Mouse (Mus musculus): ENCODE measurements around the gene Hus1b. TPM values are rescaled to one million over a fixed set of nuclear protein-coding genes. Genes with fewer than 3 reads are reported as not detected.

The Hus1b gene
- polyA plus RNA-seq, 1 experiment from 2014 or later: not detected

- Histone ChIP-seq H3K9ac (replicated peaks) (peak overlapping the region; percentile 85), H3K36me3 (replicated peaks; ENCODE audit: insufficient read depth, low read length) (no peaks in the 10 kb centered on the region), H3K27ac (ENCODE audit: low read depth) (peak overlapping the region; percentile 89), H3K27me3 (ENCODE audit: insufficient read depth, low read length) (no peaks in the 10 kb centered on the region), H3K4me2 (ENCODE audit: low read depth, low read length) (peak overlapping the region; percentile 71), H3K4me1 (ENCODE audit: insufficient read depth) (peaks cover 21% of the 10 kb centered on the region), H3K9me3 (ENCODE audit: low read length) (no peaks in the 10 kb centered on the region), H3K4me3 (ENCODE audit: low read depth, low read length) (peak overlapping the region; percentile 78)
- ATAC-seq (peak; percentile 78), DNase-seq (peak; percentile 37)
- WGBS (ENCODE audit: insufficient replicate concordance): 17% methylated on average over 5 of the region's 5 CpGs
- no peak for TF ChIP-seq EP300 (IDR thresholded peaks at IDR 0.05; ENCODE audit: low read depth)
- no peak for TF ChIP-seq CTCF (IDR thresholded peaks at IDR 0.05; ENCODE audit: low read depth)
Observed at GRCm38 (mm10) chr13:30974247-30974630, 26.7 kb upstream of the Hus1b start.

GRCm38 (mm10) chr13:30973501-30974246 is 26.1 kb upstream of the Hus1b start, which contains the start of the genes Exoc2 and Gm5447:
TSS of gene Exoc2 (minus strand) at chr13:30974093.
TSS of gene Gm5447 (plus strand) at chr13:30974204.
- Histone ChIP-seq H3K4me1 (ENCODE audit: insufficient read depth) (peaks cover 26% of the 10 kb centered on the region), H3K9me3 (ENCODE audit: low read length) (no peaks in the 10 kb centered on the region), H3K27ac (ENCODE audit: low read depth) (peak within 1 kb of the TSS; percentile 89), H3K4me2 (ENCODE audit: low read depth, low read length) (peak within 1 kb of the TSS; percentile 71), H3K4me3 (ENCODE audit: low read depth, low read length) (peak within 1 kb of the TSS; percentile 78), H3K27me3 (ENCODE audit: insufficient read depth, low read length) (no peaks in the 10 kb centered on the region), H3K36me3 (replicated peaks; ENCODE audit: insufficient read depth, low read length) (no peaks in the 10 kb centered on the region), H3K9ac (replicated peaks) (peak within 1 kb of the TSS; percentile 85)
- TF ChIP-seq CTCF (IDR thresholded peaks at IDR 0.05; ENCODE audit: low read depth): 0 out of 2 replicates have a peak, but pooled peaks have one; percentile 1
- TF ChIP-seq EP300 (IDR thresholded peaks at IDR 0.05; ENCODE audit: low read depth): no peak
- peak; percentile 90 for DNase-seq
- under 1% methylated on average over 49 of the region's 54 CpGs for WGBS (ENCODE audit: insufficient replicate concordance)
- peak; percentile 99 for ATAC-seq

DNA sequence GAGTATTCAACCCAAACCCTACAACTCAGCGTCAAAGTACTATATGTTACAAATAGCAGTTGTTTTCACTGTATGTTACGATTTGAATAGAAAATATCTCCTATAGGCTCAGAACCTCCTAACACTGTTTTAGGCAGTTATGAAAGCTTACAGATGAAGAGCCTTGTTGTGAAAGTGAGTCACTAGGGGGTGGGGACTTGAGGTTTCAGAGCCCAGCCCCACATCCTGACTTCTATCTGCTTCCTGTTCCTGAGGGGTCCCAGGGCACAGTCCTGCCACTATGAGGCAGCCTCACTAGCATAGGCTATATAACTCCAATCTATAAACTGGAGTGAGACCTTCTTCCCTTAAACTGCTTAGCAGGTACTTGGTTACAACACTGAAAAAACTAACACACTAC is 24.5 kb upstream of the Hus1b start:
- Histone ChIP-seq H3K27ac (ENCODE audit: low read depth) (no peak overlapping the region), H3K4me1 (ENCODE audit: insufficient read depth) (peaks cover 30% of the 10 kb centered on the region)

GRCm38 (mm10) chr13:30971047-30971446 is 23.5 kb upstream of the Hus1b start:
- DNase-seq (no peak), ATAC-seq (no peak)
- no peak overlapping the region for H3K9ac ChIP-seq (replicated peaks)
- TF ChIP-seq EP300 (IDR thresholded peaks at IDR 0.05; ENCODE audit: low read depth): no peak
- no peak for TF ChIP-seq CTCF (IDR thresholded peaks at IDR 0.05; ENCODE audit: low read depth)
- H3K36me3 ChIP-seq (replicated peaks; ENCODE audit: insufficient read depth, low read length): no peaks in the 10 kb centered on the region
- no peaks in the 10 kb centered on the region for H3K27me3 ChIP-seq (ENCODE audit: insufficient read depth, low read length)
- H3K4me3 ChIP-seq (ENCODE audit: low read depth, low read length): no peak overlapping the region
- H3K27ac ChIP-seq (ENCODE audit: low read depth): no peak overlapping the region
- peaks cover 30% of the 10 kb centered on the region for H3K4me1 ChIP-seq (ENCODE audit: insufficient read depth)
- H3K4me2 ChIP-seq (ENCODE audit: low read depth, low read length): no peak overlapping the region
- WGBS (ENCODE audit: insufficient replicate concordance): 42% methylated on average over 3 of the region's 3 CpGs
- H3K9me3 ChIP-seq (ENCODE audit: low read length): no peaks in the 10 kb centered on the region

More for the DNA sequence above, 24.5 kb upstream of the Hus1b start:
- no peaks in the 10 kb centered on the region for H3K36me3 ChIP-seq (replicated peaks; ENCODE audit: insufficient read depth, low read length)
- no peaks in the 10 kb centered on the region for H3K27me3 ChIP-seq (ENCODE audit: insufficient read depth, low read length)
- H3K4me3 ChIP-seq (ENCODE audit: low read depth, low read length): no peak overlapping the region
- H3K9ac ChIP-seq (replicated peaks): no peak overlapping the region
- H3K9me3 ChIP-seq (ENCODE audit: low read length): no peaks in the 10 kb centered on the region
- TF ChIP-seq CTCF (IDR thresholded peaks at IDR 0.05; ENCODE audit: low read depth): no peak
- no peak for TF ChIP-seq EP300 (IDR thresholded peaks at IDR 0.05; ENCODE audit: low read depth)
- peak; percentile 26 for DNase-seq
- no peak for ATAC-seq
- 48% methylated on average over 2 of the region's 2 CpGs for WGBS (ENCODE audit: insufficient replicate concordance)
- peak overlapping the region; percentile 59 for H3K4me2 ChIP-seq (ENCODE audit: low read depth, low read length)

GRCm38 (mm10) chr13:30968311-30968710 is 20.8 kb upstream of the Hus1b start:
- TF ChIP-seq CTCF (IDR thresholded peaks at IDR 0.05; ENCODE audit: low read depth): no peak
- TF ChIP-seq EP300 (IDR thresholded peaks at IDR 0.05; ENCODE audit: low read depth): no peak
- WGBS (ENCODE audit: insufficient replicate concordance): 59% methylated on average over 4 of the region's 4 CpGs
- no peak for ATAC-seq
- no peaks in the 10 kb centered on the region for H3K27me3 ChIP-seq (ENCODE audit: insufficient read depth, low read length)
- no peaks in the 10 kb centered on the region for H3K9me3 ChIP-seq (ENCODE audit: low read length)
- no peak overlapping the region for H3K27ac ChIP-seq (ENCODE audit: low read depth)
- H3K4me1 ChIP-seq (ENCODE audit: insufficient read depth): peaks cover 25% of the 10 kb centered on the region; the same call in 1 of the 2 replicates
- H3K36me3 ChIP-seq (replicated peaks; ENCODE audit: insufficient read depth, low read length): no peaks in the 10 kb centered on the region
- no peak overlapping the region for H3K9ac ChIP-seq (replicated peaks)
- H3K4me3 ChIP-seq (ENCODE audit: low read depth, low read length): no peak overlapping the region
- H3K4me2 ChIP-seq (ENCODE audit: low read depth, low read length): no peak overlapping the region
- DNase-seq: no peak

GRCm38 (mm10) chr13:30966507-30966911 is 18.9 kb upstream of the Hus1b start:
- ATAC-seq (no peak), DNase-seq (no peak)
- no peak for TF ChIP-seq CTCF (IDR thresholded peaks at IDR 0.05; ENCODE audit: low read depth)
- TF ChIP-seq EP300 (IDR thresholded peaks at IDR 0.05; ENCODE audit: low read depth): no peak
- Histone ChIP-seq H3K4me1 (ENCODE audit: insufficient read depth) (peaks cover 16% of the 10 kb centered on the region), H3K9me3 (ENCODE audit: low read length) (no peaks in the 10 kb centered on the region), H3K4me3 (ENCODE audit: low read depth, low read length) (no peak overlapping the region), H3K27me3 (ENCODE audit: insufficient read depth, low read length) (no peaks in the 10 kb centered on the region), H3K9ac (replicated peaks) (no peak overlapping the region), H3K27ac (ENCODE audit: low read depth) (no peak overlapping the region), H3K36me3 (replicated peaks; ENCODE audit: insufficient read depth, low read length) (no peaks in the 10 kb centered on the region), H3K4me2 (ENCODE audit: low read depth, low read length) (no peak overlapping the region)
- 66% methylated on average over 10 of the region's 10 CpGs for WGBS (ENCODE audit: insufficient replicate concordance)

Measured in liver, postnatal 0 days (tissue).